Mouse (Mus musculus) hindlimb bud, embryonic 11.5 days (tissue): ENCODE data around the gene Gm21836.
"Not testable (repeated sequence)": the region's sequence is repeated elsewhere in the genome, so short reads cannot be mapped to it uniquely, and the experiment has no call there.

Source experiments
- DNase-seq: peaks from one replicate; pipeline ENCODE4 v3.0.0-alpha.2; 2012; ENCODE audit warnings: low read depth, low spot score; ENCODE audit errors: extremely low spot score

Gm21836 gene

GRCm38 (mm10) chr9:124493693-124494092, at the start of gene Gm21836:
TSS of gene Gm21836 (minus strand) at chr9:124493793.
- DNase-seq, result not testable (repeated sequence)

DNA sequence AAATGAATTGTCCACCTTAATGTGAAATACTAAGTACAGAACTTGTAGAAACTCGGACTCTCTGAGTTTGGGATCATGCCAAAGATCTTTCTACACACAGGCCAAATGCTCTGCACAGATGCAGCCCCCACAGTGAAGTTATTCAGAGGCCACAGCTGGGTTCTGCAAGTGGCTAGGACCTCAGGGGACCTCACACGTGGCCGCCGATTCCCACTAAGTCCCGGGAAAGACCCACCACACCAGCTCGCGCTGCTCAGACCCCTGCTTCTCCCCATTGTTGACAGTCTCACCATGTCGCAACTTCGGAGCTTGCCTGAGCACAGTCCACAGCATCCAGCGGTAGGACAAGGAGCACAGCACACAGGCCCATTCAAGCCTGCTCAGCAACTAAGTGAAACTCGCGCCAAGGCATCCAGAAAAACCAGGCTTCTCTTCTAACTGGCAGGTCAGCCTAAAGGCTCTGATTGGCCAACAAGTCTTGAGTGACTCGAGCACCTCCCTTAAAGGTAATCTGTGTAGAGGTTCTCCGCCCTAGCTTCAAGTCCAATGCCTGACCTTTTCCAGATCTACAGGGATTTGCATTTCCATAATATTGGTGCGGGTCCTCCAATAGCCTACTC, 13.1 kb downstream of the Gm21836 start:
- not testable (repeated sequence) for DNase-seq

DNA sequence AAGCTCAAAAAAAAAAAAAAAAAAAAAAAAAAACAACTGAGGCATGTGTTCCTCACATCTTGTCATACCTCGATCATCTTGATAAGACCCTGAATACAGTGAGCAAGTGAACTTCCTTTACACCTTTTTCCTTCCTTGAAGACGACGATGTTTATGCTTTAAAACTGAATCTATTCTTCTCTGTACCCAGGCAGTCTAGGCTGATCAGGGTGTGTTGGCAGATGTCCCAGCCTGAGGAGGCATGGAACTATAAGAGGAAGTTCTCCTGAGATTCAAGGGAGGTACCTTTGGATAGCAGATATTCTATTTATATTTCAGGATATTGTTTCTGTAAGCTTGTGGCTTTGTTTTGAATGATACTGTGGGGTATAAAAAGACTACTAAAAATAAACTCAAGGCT, 15.5 kb downstream of the Gm21836 start:
- DNase-seq, result no peak

DNA sequence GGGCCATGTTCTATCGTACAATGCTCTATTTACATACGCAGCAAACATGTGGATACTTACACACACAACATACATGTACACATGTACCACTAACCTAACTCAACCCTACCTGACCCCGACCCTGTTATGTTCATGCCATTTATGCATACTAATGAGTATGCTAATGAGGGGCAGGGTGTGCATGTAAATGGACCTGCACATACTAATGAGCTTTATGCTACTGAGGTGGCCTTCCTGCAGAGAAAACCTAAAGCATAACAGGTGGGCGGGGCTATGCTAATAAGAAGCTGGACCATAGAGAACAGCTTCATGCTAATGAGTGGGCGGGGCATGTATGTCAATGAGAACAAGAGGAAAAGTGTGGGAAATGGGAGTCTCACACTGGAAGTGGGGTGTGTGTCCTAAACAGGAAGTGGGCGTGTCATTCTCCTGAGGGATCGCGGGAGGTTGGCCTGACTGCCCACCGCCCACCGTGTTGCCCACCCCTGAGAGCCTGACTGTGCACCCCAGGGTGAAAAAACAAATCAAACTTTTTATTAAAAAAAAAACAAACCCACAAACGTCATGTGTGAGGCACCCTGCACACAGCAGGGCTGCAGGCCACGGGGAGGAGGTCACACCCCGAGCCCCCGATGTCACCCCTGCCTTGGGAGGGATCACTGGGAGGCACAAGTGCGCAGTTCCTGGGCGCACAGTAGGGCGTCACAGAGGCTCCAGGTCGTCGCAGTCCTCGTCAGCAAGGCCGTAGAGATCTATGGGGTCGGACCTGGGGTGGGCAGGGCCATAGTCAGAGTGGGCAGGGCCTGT, 17.3 kb downstream of the Gm21836 start, which contains the start of gene Ppp2r3d:
TSS of gene Ppp2r3d (minus strand) at position 803 of the 807 bp plus-strand sequence.
- no peak for DNase-seq

GRCm38 (mm10) chr9:124475689-124476088, 17.9 kb downstream of the Gm21836 start:
- no peak for DNase-seq

DNA sequence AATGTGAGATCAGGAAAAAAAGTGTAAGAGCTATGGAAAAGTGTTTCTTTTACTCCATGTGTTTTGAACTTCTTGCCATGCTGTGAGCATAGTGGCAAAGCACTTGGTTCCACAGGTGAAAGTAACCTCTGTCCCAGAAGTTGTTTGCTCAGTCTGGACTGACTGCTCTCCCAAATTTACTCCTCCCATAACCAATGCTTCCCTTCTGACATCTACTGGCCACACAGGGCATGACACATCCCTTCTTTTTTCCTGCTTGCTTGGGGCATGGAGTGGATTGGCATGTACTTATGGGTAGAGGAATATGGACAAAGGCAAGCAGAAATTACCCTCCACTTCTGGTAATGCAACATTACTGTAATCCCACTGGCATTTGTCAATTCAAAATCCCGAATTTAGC, 37.0 kb downstream of the Gm21836 start:
- no peak for DNase-seq
